Mouse (Mus musculus): ENCODE results near the gene Mgat1. TPM values are rescaled to one million over a fixed set of nuclear protein-coding genes. Genes with fewer than 3 reads are reported as not detected.
"Not testable (repeated sequence)": the region's sequence is repeated elsewhere in the genome, so short reads cannot be mapped to it uniquely, and the experiment has no call there.

Mgat1 gene
- total RNA-seq (2021), result 95.9 and 96.7 TPM in 2 replicates
- long read RNA-seq, experiment 1, transcript Mgat1-213 (4 exons, 3,151 nt), result minor isoform, 17 of 165 reads
- long read RNA-seq, experiment 1, transcript Mgat1-202 (3 exons, 2,729 nt), result major isoform, 58 of 165 reads
- long read RNA-seq, experiment 1, transcript Mgat1-201 (3 exons, 2,976 nt), result minor isoform, 31 of 165 reads
- long read RNA-seq, experiment 1, transcript Mgat1-205 (2 exons, 787 nt), result minor isoform, 9 of 165 reads
- long read RNA-seq, experiment 1, partial matches to known transcripts, result 32 of 165 reads
- long read RNA-seq, experiment 1, other reads (novel, unspliced or antisense), result 13 of 165 reads
- long read RNA-seq, experiment 2, transcript Mgat1-202 (3 exons, 2,729 nt), result major isoform, 61 of 130 reads
- long read RNA-seq, experiment 2, transcript Mgat1-212 (3 exons, 633 nt), result minor isoform, 7 of 130 reads
- long read RNA-seq, experiment 2, transcript Mgat1-213 (4 exons, 3,151 nt), result minor isoform, 13 of 130 reads
- long read RNA-seq, experiment 2, partial matches to known transcripts, result 10 of 130 reads
- long read RNA-seq, experiment 2, other reads (novel, unspliced or antisense), result 33 of 130 reads

DNA sequence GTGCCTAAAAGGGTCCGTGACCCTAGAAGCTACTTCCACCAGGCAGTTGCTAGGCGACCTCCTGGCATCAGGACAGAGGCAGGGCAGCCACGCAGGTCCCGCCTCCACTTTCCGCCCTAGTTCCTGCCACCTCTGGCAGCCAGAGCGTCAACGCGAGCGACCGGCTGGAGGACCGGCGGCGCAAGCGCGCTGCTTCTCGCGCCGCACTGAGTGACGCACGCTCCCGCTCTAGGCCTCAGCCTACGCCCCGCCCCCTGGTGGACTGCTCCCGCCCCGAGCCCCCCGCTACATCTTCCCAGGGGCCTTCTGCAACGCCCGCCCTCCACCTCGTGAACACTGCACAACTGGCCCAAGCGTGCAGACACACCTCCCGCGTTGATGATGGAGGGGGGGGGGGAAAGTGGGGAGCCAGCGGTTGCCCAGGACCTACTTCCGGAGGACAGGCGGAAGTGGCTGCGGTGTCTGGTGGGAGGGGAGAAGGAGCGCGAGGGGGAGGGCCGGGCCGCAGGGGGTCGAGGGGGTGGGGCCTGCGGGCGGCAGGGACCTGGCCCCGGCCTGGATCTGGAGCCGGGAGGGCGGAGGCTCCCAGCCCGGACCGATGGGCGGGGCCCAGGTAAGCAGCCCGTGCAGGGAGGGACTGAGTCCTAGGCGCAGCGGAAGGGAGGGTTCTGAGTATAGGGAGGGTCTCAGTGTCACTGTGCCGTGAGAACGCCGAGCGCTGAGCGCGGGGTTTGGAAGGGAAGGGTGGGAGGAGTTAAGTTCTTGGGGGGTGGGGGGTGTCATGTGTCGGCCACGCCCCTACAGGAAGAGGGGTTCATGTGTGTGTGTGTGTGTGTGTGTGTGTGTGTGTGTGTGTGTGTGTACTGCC, at the start of gene Mgat1:
Gene Mgat1 (plus strand): TSS at position 465 of the 868 bp plus-strand sequence.
- peak; percentile 97 for DNase-seq

- DNase-seq, result not testable (repeated sequence)
These were observed 49.2 kb upstream of the Mgat1 start for GRCm38 (mm10) chr11:49194771-49195170.

- DNase-seq, result peak; percentile 46
These were observed 48.1 kb upstream of the Mgat1 start for GRCm38 (mm10) chr11:49195819-49196322.

DNA sequence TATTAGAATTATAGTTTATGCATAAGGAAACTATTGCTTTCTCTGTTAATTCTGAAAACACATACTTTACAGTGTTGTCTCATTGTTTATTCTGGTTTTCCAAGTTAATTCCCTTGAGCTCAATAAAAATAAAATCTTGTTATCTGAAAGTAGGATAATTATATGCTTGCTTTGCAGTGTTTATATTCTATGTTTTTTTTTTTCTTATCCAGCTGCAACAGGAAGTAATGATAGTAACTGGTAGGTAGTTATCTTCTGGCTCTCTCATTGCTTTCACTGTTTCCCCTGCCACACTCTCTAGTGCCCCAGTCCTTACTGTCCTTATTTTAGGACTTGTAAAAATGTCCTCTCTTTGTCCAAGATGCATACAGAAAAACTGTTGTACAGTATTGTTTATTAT, 43.3 kb upstream of the Mgat1 start:
- no peak for DNase-seq

- no peak for DNase-seq
These were observed 42.8 kb upstream of the Mgat1 start for GRCm38 (mm10) chr11:49201142-49201541.

DNA sequence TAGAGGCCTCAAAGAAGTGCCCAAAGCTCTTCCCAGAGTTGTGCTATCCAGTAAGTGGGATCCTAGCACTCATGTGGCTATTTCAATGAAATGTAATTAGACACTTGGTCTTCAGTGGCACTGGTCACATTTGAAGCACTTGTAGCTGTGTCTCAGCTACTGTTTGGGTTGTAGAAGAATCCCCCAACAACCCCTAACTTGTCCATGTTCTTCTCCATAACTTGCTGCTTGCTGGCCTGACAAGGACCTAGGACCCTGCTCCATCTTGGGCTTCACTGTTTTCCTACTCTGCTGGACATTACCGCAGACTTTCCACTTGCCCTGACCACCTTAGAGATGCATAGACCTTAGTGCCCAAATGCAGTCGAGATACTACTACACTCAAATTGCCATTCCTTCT, 41.9 kb upstream of the Mgat1 start:
- DNase-seq, result no peak

- peak; percentile 27 for DNase-seq
These were observed 41.4 kb upstream of the Mgat1 start for GRCm38 (mm10) chr11:49202523-49203061.

DNA sequence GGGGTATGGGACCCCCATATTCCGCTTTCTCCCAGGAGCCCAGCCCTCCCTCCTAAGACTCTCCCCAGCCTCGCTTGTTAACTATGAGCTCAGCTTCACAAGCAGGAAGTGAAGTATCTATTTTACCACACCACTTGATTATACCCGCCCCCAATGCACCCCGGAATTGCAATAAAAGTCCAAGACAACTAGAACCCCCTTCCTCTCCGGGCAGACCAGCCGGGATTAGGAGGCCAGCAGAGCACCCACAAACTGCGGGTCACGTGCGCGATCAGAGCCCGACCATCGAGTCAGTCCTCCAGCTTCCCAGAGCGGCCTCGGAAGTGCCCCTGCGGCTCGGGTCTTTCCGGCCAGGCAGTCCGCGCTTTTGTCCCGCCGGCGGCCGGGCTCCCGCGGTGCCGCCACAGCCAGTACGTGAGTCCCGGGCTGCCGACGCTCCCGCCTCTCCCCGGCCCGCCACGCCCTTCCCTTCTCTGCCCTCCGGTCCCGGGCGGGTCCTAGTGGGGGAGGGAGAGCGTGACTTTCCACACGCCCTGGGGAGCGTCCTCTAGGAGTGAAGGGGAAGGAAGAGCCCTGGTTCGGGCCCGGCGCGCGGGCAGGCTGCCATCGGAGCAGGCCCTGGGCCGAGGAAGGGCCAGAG, 40.7 kb upstream of the Mgat1 start, which contains the start of gene Zfp62:
Gene Zfp62 (plus strand): TSS at position 164 of the 640 bp plus-strand sequence.
- peak; percentile 97 for DNase-seq

DNA sequence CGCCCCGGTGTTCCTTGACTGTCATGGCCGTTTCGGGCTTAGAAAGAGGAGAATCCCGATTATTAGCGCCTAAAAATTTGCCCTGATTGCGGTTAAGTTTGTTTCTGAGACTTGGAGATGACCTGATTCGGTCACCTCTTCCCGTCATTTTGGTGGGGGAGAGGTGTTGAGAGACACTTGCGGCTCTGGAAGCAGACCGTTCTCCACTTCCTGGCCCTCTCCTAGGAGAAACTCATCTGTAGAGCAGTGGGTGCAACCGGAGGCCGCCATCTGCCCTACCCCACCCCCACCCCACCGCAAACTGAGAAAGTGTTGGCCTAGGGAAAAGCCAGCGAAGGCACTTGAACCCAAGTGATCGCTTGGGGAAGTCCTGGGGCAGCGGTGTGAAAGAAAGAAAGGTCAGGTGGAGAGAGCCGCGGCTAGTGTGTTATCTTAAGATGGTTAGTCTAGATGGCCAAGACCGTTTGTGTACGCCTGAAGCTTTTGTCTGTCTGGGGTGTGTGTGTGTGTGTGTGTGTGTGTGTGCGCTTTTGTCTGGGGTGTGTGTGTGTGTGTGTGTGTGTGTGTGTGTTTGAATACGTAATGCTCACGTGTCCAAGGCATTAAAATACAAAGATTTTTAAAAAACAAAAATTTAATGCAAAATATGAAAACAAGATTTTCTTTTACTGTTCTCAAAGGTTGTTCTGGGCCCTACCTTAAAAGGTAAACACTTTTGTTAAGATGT, 40.1 kb upstream of the Mgat1 start:
- no peak for DNase-seq

- no peak for DNase-seq
These were observed 38.9 kb upstream of the Mgat1 start for GRCm38 (mm10) chr11:49205080-49205590.

DNA sequence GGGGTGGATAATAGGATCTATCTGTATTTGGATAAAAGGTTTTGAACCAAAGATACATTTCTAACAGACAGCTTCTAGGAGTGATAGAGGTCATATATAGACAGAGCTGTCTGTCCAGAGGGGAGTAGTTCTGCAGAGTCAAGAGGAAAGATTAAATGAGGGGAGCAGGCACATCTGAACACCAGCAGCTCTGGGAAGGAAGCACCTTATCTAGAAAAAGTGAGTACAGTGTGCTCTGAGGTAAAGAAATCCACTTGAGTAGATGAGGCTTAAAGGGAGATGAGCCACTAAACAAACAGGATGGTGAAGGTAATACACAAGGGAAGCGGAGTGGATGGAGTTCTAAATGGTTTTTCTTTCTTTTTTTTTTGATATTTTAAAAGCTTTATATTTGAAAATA, 36.5 kb upstream of the Mgat1 start:
- DNase-seq, result no peak

- DNase-seq, result no peak
These were observed 31.4 kb upstream of the Mgat1 start for GRCm38 (mm10) chr11:49212577-49212976.

DNA sequence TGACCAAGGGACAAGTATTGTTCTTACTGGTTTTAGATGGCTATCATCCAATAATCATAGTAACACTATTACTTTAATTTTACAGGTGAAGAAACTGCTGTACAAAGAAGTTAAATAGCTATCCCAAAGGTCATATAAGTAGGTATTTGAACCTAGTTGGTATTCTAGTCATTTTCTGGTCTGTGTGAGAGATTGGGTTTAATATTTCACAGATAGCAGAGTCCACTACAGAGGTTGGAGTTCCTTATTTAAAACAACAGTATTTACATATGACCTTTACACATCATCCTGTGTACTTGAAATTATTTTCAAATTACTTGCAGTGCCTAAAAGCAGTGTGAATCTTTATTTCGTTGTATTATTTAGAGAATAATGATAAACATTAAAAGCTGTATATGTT, 30.5 kb upstream of the Mgat1 start:
- no peak for DNase-seq

DNA sequence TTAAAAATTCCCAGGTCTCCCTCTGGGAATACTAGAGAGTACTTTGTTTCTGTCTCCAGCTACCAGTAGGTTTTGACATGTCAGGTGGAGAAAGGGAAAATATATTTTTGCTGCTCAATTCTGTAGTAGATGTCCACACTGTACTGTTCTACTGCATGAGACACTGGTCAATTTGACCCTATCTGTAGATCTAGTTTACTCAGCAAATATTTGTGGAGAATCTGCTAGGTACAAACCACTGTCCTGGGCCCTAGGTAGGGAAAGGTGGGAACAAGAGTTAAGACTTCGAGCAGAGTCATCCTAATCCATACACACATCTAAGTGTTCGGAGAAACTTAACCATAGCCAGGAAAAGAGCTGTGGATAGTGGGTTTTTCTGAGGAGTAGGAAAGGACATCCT, 24.7 kb upstream of the Mgat1 start:
- DNase-seq, result no peak

GRCm38 (mm10) chr11:49224455-49224854, 19.5 kb upstream of the Mgat1 start:
- no peak for DNase-seq

DNA sequence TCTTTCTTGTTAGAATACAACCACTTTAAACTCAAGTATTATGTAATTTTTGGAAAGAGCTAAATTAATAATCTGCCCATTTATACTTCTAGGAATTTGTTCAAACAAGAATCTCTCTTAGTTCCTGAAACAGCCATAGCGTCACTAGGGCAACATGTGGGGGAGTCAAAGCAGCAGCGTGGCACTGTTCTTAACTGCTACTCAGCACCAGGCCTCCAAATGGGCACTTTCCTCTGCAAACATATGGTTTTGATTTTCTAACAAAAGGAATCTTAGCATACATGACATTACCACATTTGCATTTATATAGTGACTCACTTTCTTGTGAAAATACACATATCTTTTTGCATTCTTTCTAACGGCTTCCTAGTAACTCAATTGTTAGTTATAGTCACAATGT, 11.2 kb upstream of the Mgat1 start:
- DNase-seq, result no peak

DNA sequence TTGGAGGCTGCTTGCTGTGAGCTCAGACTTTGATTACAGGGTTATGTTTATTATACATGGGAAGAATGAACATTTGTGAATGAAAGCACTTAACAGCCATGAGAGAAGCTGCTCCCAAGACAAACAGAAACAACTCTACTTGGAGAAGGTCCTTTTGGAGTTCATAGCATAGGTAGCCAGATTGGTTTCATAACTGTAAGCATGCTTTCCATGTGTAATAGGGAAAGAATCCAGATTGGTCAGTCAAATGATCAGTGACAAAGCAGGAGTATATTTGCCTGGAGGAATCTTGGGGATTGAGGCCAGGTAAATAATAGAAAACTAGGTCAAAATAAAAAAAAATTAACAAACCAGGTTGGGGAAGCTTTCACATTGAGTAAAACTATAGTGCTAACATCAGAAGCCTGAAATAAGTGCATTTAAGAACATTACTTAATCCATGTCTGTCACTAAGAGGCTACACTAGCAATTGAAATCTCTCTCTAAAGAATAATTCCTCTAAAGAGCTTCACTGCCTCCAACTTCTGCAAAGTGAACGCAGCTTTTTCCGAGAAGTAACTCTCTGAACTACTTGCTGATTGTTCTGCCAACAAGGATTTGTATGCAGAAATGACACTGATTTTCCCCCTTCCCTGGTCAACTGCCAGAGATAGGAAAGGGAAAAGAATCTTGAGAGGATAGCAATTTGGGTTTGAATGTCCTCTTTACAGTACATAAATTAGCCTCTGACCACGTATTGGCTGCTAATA, 8.4 kb upstream of the Mgat1 start:
- no peak for DNase-seq

DNA sequence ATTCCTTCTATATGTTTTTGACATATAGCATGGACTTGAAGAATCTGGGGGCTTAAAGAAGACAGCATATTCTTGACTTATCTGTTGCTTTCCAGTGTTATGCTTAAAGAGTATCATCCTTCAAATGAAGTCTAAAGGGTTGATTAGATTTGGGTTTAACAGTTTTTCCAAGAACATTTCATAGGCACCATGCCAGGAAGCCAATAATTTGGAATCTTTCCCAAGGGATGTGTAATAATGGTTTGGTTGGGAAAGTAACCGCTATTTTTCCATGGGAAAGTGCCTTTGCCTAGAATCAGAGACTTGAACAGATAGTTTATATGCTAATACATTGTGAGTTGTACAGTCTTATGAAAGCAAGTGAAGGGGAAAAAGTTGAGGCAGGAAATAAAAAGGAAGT, 7.1 kb upstream of the Mgat1 start:
- no peak for DNase-seq

- no peak for DNase-seq
These were observed 6.5 kb upstream of the Mgat1 start for GRCm38 (mm10) chr11:49237532-49237931.

DNA sequence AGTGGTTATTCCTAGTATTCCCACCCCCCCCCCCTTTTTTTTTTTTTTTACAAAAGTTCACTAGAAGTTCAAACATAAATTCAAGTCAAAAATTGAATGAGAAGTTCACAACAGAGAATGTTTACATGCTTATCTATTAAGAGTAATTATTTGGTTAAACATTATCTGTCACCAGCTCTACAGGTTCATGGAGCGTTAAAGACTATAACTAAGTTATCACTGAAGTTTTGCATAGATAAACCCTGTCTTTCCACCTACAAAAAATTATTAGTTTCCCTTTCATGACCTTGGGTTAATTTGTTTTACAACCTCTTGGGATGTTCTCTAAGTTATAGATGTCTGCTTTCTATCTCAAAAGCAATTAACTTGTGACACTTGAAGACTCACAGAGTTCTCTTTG, 3.7 kb upstream of the Mgat1 start:
- no peak for DNase-seq

Measured in adrenal gland, postnatal 14 days (tissue).